Mouse (Mus musculus): Measurements from ENCODE around the gene Idh2. TPM values are rescaled to one million over a fixed set of nuclear protein-coding genes. Genes with fewer than 3 reads are reported as not detected.
"Not testable (repeated sequence)": the region's sequence is repeated elsewhere in the genome, so short reads cannot be mapped to it uniquely, and the experiment has no call there.

The Idh2 gene
- polyA plus RNA-seq, 1 experiment from 2014 or later, result 215 TPM

- Histone ChIP-seq H3K27ac (ENCODE audit: low read depth, low read length) (no peak overlapping the region), H3K9me3 (ENCODE audit: control insufficient read depth, low read length) (no peaks in the 10 kb centered on the region), H3K4me2 (ENCODE audit: low read length) (no peak overlapping the region), H3K4me1 (ENCODE audit: control insufficient read depth, insufficient read depth, low read depth, low read length) (peaks cover 10% of the 10 kb centered on the region), H3K36me3 (ENCODE audit: control insufficient read depth, insufficient read depth, low read length) (no peaks in the 10 kb centered on the region), H3K27me3 (replicated peaks; ENCODE audit: control insufficient read depth, insufficient read depth, low read length) (no peaks in the 10 kb centered on the region), H3K9ac (ENCODE audit: low read depth, low read length) (no peak overlapping the region), H3K4me3 (ENCODE audit: low read length) (no peak overlapping the region)
- 91% methylated on average over 8 of the region's 8 CpGs for WGBS
- no peak for ATAC-seq
Observed at GRCm38 (mm10) chr7:80146077-80146476, 30.9 kb upstream of the Idh2 start.

GRCm38 (mm10) chr7:80144695-80145094, 29.5 kb upstream of the Idh2 start:
- no peak overlapping the region for H3K4me2 ChIP-seq (ENCODE audit: low read length)
- H3K27ac ChIP-seq (ENCODE audit: low read depth, low read length), result no peak overlapping the region
- no peaks in the 10 kb centered on the region for H3K36me3 ChIP-seq (ENCODE audit: control insufficient read depth, insufficient read depth, low read length)
- H3K9ac ChIP-seq (ENCODE audit: low read depth, low read length), result no peak overlapping the region
- no peaks in the 10 kb centered on the region for H3K27me3 ChIP-seq (replicated peaks; ENCODE audit: control insufficient read depth, insufficient read depth, low read length)
- H3K4me1 ChIP-seq (ENCODE audit: control insufficient read depth, insufficient read depth, low read depth, low read length), result peaks cover 12% of the 10 kb centered on the region
- no peak for ATAC-seq
- H3K9me3 ChIP-seq (ENCODE audit: control insufficient read depth, low read length), result no peaks in the 10 kb centered on the region
- WGBS, result 92% methylated on average over 7 of the region's 7 CpGs
- H3K4me3 ChIP-seq (ENCODE audit: low read length), result no peak overlapping the region

DNA sequence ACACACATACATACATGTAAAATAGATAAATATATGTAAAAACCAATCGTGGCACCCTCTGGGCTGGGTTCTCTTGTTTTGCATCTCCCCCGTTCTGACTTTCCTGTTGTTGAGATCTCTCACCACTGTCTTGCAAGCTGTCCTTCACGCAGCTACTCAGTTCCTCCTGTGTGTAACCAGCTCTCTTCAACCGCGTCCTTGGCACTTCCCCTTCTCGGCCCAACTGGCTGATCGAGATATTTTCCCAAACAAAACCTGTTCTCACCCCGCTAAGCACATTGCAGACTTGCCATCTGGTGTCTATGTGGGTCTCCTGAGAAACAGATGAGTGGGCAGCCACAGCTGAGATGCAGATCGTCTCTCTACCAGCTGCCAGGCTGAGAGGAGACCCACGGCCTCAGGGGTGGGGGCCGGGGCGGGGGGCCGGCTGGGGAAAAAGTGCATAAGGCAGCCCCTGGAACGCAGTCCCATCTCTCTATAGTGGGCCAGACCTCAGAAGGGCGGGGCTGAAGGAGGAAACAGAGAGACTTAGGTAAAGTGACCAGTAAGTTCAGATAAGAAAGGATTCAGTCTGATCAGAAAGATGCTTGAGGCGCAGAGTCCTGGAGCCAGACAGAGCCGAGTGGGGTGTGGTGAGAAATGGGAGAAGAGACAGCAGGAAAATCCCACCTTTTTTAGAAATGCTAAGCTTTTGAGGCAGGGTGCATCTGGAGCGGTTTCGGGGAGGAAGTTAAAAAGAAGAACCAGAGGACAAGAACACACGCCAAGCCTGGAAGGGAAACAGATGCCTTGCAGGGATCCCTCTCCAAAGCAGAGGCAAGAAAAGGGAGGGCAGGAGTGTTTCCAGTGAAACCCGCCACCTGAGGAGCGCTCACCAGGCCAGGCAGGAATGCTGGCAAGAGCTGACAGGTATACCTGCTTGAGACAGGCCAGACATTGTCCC, 28.4 kb upstream of the Idh2 start:
- Histone ChIP-seq H3K36me3 (ENCODE audit: control insufficient read depth, insufficient read depth, low read length) (no peaks in the 10 kb centered on the region), H3K27me3 (replicated peaks; ENCODE audit: control insufficient read depth, insufficient read depth, low read length) (no peaks in the 10 kb centered on the region), H3K4me1 (ENCODE audit: control insufficient read depth, insufficient read depth, low read depth, low read length) (peaks cover 12% of the 10 kb centered on the region), H3K27ac (ENCODE audit: low read depth, low read length) (peak overlapping the region; percentile 64), H3K4me2 (ENCODE audit: low read length) (peak overlapping the region; percentile 25; the same call in 1 of the 2 replicates), H3K9ac (ENCODE audit: low read depth, low read length) (peak overlapping the region; percentile 18), H3K4me3 (ENCODE audit: low read length) (no peak overlapping the region), H3K9me3 (ENCODE audit: control insufficient read depth, low read length) (no peaks in the 10 kb centered on the region)
- ATAC-seq, result peak; percentile 62
- 26% methylated on average over 22 of the region's 22 CpGs for WGBS

DNA sequence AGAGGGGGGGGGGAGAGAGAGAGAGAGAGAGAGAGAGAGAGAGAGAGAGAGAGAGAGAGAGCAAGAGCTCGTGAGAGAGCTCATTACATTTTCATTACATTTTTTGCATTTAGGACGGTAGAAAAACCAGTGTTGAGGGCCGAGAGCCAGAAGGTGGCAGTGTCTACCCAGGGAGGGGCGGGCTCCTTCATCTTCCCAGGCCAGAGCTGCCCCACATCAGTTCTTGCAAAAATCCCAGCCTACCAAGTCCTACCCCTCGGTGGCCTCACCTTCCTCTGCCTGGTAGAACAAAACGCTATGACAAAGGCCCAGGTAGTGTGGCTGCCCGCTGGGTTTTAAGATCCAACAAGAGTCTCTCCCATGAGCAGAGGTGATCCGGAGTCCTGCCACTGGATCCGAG, 25.6 kb upstream of the Idh2 start:
- peaks cover 12% of the 10 kb centered on the region for H3K4me1 ChIP-seq (ENCODE audit: control insufficient read depth, insufficient read depth, low read depth, low read length)
- no peaks in the 10 kb centered on the region for H3K36me3 ChIP-seq (ENCODE audit: control insufficient read depth, insufficient read depth, low read length)
- no peak overlapping the region for H3K4me3 ChIP-seq (ENCODE audit: low read length)
- H3K27ac ChIP-seq (ENCODE audit: low read depth, low read length), result no peak overlapping the region
- H3K9me3 ChIP-seq (ENCODE audit: control insufficient read depth, low read length), result no peaks in the 10 kb centered on the region
- no peaks in the 10 kb centered on the region for H3K27me3 ChIP-seq (replicated peaks; ENCODE audit: control insufficient read depth, insufficient read depth, low read length)
- H3K4me2 ChIP-seq (ENCODE audit: low read length), result no peak overlapping the region
- peak; percentile 76; the same call in 1 of the 2 replicates for ATAC-seq
- WGBS, result 15% methylated on average over 9 of the region's 9 CpGs
- peak overlapping the region; percentile 40 for H3K9ac ChIP-seq (ENCODE audit: low read depth, low read length)

GRCm38 (mm10) chr7:80138375-80138774, 23.2 kb upstream of the Idh2 start:
- Histone ChIP-seq H3K27me3 (replicated peaks; ENCODE audit: control insufficient read depth, insufficient read depth, low read length) (no peaks in the 10 kb centered on the region), H3K36me3 (ENCODE audit: control insufficient read depth, insufficient read depth, low read length) (no peaks in the 10 kb centered on the region), H3K27ac (ENCODE audit: low read depth, low read length) (no peak overlapping the region), H3K4me3 (ENCODE audit: low read length) (no peak overlapping the region), H3K9ac (ENCODE audit: low read depth, low read length) (no peak overlapping the region), H3K4me2 (ENCODE audit: low read length) (no peak overlapping the region), H3K4me1 (ENCODE audit: control insufficient read depth, insufficient read depth, low read depth, low read length) (peaks cover 13% of the 10 kb centered on the region), H3K9me3 (ENCODE audit: control insufficient read depth, low read length) (no peaks in the 10 kb centered on the region)
- WGBS, result 71% methylated on average over 1 of the region's 1 CpGs
- ATAC-seq, result no peak

DNA sequence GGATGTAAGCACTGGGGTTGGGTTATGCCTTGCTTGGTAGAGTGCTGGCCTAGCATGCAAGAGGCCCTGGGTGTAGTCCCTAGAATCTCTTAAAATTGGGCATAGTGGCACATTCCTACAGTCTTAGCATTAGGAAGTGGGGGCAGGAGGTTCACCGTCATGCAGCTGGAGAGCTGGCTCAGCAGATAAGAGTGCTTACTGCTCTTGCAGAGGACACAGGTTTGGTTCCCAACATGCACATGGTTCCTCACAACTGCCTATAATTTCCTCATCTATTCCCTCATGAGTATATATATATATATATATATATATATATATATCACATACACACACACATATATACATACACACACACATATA, 20.0 kb upstream of the Idh2 start:
- no peak overlapping the region for H3K9ac ChIP-seq (ENCODE audit: low read depth, low read length)
- no peak overlapping the region for H3K4me3 ChIP-seq (ENCODE audit: low read length)
- H3K4me1 ChIP-seq (ENCODE audit: control insufficient read depth, insufficient read depth, low read depth, low read length), result peaks cover 8% of the 10 kb centered on the region; the same call in 1 of the 2 replicates
- WGBS, result 83% methylated on average over 1 of the region's 1 CpGs
- no peaks in the 10 kb centered on the region for H3K36me3 ChIP-seq (ENCODE audit: control insufficient read depth, insufficient read depth, low read length)
- no peaks in the 10 kb centered on the region for H3K27me3 ChIP-seq (replicated peaks; ENCODE audit: control insufficient read depth, insufficient read depth, low read length)
- H3K27ac ChIP-seq (ENCODE audit: low read depth, low read length), result peak overlapping the region; percentile 57; the same call in 1 of the 2 replicates
- ATAC-seq, result no peak
- no peak overlapping the region for H3K4me2 ChIP-seq (ENCODE audit: low read length)
- no peaks in the 10 kb centered on the region for H3K9me3 ChIP-seq (ENCODE audit: control insufficient read depth, low read length)

DNA sequence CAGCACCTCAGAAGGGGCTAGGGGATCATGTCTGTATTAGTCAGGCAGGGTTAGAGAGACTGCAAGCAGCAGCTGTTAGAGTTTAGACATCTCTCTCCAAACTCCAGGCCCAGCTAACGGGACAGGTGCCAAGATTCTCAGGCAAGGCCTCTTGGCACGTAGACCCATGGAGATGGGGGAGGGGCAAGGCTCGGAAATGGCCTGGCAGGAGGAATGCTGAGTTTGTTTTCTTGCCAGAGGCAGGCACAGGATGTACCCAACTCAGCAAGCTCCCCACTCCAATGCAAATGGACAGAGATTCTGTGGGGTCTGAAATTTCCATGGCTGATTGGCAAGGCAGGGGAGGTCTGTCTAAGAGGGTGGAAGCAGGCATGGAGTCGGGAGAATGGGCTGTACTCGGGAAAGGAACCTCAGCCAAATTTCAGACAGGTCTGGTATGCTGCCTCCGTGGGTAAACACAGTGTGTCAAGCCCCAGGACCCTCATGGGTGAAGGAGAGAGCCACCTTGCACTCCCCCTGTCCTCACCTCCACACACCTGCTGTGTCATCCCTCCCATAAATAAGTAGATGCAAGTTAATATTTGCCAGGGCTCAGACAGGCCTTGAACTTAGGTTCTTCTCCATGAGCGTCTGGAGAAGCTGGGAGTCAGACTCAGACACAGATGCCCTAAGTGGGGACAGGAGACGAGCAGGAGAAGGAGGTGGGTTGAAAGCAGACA, 19.4 kb upstream of the Idh2 start:
- peak; percentile 89 for ATAC-seq
- no peaks in the 10 kb centered on the region for H3K27me3 ChIP-seq (replicated peaks; ENCODE audit: control insufficient read depth, insufficient read depth, low read length)
- H3K36me3 ChIP-seq (ENCODE audit: control insufficient read depth, insufficient read depth, low read length), result no peaks in the 10 kb centered on the region

DNA sequence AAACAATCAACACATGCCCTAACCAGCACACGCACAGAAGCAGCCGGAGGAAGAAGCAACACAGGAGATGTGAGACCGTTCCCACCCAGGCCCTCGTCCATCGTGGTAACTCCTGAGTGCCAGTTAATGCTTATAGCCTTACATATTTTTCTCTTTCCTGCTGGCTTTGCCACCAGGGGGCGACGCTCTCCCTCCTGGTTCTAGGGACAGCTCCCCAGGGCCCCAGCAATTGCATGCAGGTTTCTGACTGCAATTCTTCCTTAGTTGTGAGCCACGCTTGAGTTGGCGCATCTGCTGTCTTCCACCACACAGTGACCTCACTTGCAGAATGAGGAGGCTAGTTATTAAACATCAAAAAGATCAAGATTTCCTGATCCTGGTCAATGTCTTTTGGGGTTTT, 17.3 kb upstream of the Idh2 start:
- H3K4me1 ChIP-seq (ENCODE audit: control insufficient read depth, insufficient read depth, low read depth, low read length), result peaks cover 8% of the 10 kb centered on the region; the same call in 1 of the 2 replicates
- H3K4me2 ChIP-seq (ENCODE audit: low read length), result no peak overlapping the region
- H3K9me3 ChIP-seq (ENCODE audit: control insufficient read depth, low read length), result no peaks in the 10 kb centered on the region
- H3K9ac ChIP-seq (ENCODE audit: low read depth, low read length), result no peak overlapping the region
- H3K4me3 ChIP-seq (ENCODE audit: low read length), result no peak overlapping the region
- no peak overlapping the region for H3K27ac ChIP-seq (ENCODE audit: low read depth, low read length)
- ATAC-seq, result no peak
- 51% methylated on average over 9 of the region's 9 CpGs for whole genome bisulfite sequencing
- H3K27me3 ChIP-seq (replicated peaks; ENCODE audit: control insufficient read depth, insufficient read depth, low read length), result no peaks in the 10 kb centered on the region
- no peaks in the 10 kb centered on the region for H3K36me3 ChIP-seq (ENCODE audit: control insufficient read depth, insufficient read depth, low read length)

More for the DNA sequence above, 19.4 kb upstream of the Idh2 start:
- 31% methylated on average over 8 of the region's 8 CpGs for WGBS
- no peaks in the 10 kb centered on the region for H3K9me3 ChIP-seq (ENCODE audit: control insufficient read depth, low read length)
- H3K4me3 ChIP-seq (ENCODE audit: low read length), result no peak overlapping the region
- peaks cover 8% of the 10 kb centered on the region; the same call in 1 of the 2 replicates for H3K4me1 ChIP-seq (ENCODE audit: control insufficient read depth, insufficient read depth, low read depth, low read length)
- no peak overlapping the region for H3K4me2 ChIP-seq (ENCODE audit: low read length)
- peak overlapping the region; percentile 57 for H3K27ac ChIP-seq (ENCODE audit: low read depth, low read length)
- no peak overlapping the region for H3K9ac ChIP-seq (ENCODE audit: low read depth, low read length)

GRCm38 (mm10) chr7:80131315-80131714, 16.1 kb upstream of the Idh2 start:
- H3K4me3 ChIP-seq (ENCODE audit: low read length); H3K9me3 ChIP-seq (ENCODE audit: control insufficient read depth, low read length); H3K9ac ChIP-seq (ENCODE audit: low read depth, low read length); H3K36me3 ChIP-seq (ENCODE audit: control insufficient read depth, insufficient read depth, low read length); ATAC-seq; H3K27me3 ChIP-seq (replicated peaks; ENCODE audit: control insufficient read depth, insufficient read depth, low read length); H3K4me2 ChIP-seq (ENCODE audit: low read length); H3K4me1 ChIP-seq (ENCODE audit: control insufficient read depth, insufficient read depth, low read depth, low read length); H3K27ac ChIP-seq (ENCODE audit: low read depth, low read length): not testable (repeated sequence)
- WGBS, result 77% methylated on average over 7 of the region's 7 CpGs
